Mouse (Mus musculus): ENCODE results near the gene Tex36.

DNA sequence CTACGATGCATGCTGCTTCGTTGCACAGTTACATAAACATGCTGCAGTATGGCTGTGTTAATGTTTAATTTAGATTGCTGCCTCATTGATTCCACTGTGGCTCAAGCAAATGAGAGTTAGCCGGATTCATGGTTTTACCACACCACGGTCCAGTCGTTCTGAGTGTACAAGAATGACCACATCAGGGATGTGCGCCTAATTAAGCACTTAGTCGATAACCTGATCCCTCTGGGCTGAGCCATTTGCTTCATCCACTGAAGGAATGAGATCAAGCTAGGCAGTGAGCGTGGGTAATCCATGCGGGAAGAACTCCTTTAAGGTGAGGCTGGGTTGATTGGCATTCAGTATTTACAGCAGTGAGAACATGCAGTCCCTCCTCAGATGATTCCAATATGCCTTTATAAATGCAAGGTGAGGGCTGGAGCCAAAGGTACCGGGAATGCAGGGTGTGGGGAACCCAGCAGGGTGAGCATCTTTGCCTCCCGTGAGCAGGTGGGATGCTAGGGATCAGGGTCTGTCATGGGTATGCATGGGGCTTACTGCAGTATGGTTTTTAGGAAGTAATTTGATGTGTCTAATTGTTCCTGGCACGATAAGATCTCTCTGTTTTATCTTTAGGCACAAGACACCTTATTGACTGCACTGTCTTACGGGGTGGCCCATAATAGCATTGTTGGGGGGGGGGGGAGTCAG, 6.1 kb upstream of the Tex36 start:
- TF ChIP-seq CTCF (IDR thresholded peaks at IDR 0.05; ENCODE audit: low read depth) (no peak), EP300 (IDR thresholded peaks at IDR 0.05; ENCODE audit: low read depth) (no peak)
